Mouse (Mus musculus) left cerebral cortex, adult 18-20 months (tissue): ENCODE measurements around the gene Grcc10. TPM values are rescaled to one million over a fixed set of nuclear protein-coding genes. Genes with fewer than 3 reads are reported as not detected.

ENCODE experiments used
- DNase-seq, 2 experiments: peaks; one replicate each; pipeline ENCODE4 v3.0.0; 2021 to 2022; ENCODE audit warnings: low spot score in 2 of 2, mixed read lengths in 1 of 2
- microRNA-seq, 2 experiments: library from miRNA; unstranded; fragments of <30 nt; microRNA quantifications; one replicate each; pipeline ENCODE4 v1.2.0; 2021
- total RNA-seq, 2 experiments: library from RNA; stranded (reverse); gene quantifications; 2 replicates each; pipeline ENCODE4 v1.2.3; 2021

Grcc10 gene
- total RNA-seq, 2 experiments from 2014 or later: 321 to 335 TPM

DNA sequence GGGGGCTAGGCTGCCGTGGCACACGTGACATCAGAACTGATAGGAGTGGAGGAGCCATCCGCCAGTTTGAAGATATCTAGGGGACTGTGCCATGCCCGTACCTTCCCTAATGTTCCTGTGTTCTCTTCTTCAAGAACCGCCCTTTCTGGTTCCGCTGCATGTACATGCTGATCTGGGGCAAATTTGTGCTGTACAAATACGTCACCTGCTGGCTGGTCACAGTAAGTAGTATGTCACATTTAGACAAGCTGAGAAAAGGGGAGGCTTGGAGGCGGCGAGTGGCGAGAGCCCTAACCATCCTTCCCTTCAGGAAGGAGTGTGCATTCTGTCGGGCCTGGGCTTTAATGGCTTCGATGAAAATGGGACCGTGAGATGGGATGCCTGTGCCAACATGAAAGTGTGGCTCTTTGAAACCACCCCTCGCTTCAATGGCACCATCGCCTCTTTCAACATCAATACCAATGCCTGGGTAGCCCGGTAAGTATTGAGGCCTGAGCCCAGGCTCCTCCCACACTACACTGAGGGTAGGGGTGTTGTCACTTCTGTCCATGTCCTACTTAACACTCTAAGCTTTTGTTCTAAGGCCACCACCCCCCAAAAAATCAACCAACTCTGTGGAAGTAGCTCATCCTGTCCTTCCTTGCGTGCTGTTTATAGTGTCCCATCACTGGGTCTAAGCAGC is 38.9 kb downstream of the Grcc10 start:
- no peak for DNase-seq

- DNase-seq: no peak
Measured at GRCm38 (mm10) chr6:124701338-124701737, 39.8 kb downstream of the Grcc10 start.

DNA sequence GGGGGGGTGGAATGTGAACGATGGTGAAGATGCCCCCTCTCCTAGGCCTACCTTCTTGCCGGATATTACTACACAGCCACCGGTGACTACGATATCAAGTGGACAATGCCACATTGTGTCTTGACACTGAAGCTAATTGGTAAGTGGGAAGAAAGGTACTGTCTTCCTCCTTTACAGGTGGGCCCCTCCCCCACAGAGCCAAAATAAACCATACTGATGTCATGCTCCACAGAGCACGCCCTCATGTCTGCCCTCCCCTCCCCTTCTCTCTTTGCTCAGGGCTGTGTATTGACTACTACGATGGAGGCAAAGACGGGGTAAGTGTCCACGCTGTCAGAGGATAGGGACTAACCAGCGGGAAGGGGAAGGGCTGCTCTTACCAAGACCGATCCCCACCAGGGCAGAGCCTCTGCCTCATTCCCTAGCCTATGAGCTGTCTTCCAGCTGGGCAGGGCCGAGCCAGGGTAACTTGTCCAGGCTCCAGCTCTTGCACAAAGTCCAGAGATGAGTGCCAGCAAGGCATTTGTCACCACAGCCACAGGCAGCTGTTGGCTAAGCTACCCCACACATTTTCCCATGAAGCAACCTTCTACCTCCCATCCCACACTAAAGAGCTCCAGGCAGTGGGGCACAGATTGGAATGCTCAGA is 41.1 kb downstream of the Grcc10 start:
- DNase-seq: peak; percentile 54 to 70

DNA sequence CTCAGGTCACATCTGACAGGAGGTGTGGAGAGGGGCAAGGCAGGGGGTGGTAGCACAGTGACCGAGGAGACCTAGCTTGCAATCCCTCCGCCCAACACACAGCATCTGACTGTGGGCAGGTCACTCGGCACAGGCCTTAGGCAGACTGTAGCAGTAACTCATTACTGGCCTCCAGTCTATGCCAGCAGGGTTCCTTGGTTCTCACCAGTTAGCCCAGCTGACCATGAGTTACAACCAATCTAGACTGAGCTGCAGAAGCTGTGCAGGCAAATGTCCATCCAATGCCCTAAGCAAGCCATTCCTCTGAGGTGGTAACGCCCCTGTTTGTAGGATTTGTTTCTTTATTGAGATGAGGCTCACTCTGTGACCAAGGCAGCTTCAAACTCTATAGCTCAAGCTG is 41.8 kb downstream of the Grcc10 start:
- no peak for DNase-seq

- DNase-seq: no peak
Measured at GRCm38 (mm10) chr6:124698751-124699150, 42.4 kb downstream of the Grcc10 start.

GRCm38 (mm10) chr6:124696441-124697150 is 44.6 kb downstream of the Grcc10 start:
- DNase-seq: no peak

DNA sequence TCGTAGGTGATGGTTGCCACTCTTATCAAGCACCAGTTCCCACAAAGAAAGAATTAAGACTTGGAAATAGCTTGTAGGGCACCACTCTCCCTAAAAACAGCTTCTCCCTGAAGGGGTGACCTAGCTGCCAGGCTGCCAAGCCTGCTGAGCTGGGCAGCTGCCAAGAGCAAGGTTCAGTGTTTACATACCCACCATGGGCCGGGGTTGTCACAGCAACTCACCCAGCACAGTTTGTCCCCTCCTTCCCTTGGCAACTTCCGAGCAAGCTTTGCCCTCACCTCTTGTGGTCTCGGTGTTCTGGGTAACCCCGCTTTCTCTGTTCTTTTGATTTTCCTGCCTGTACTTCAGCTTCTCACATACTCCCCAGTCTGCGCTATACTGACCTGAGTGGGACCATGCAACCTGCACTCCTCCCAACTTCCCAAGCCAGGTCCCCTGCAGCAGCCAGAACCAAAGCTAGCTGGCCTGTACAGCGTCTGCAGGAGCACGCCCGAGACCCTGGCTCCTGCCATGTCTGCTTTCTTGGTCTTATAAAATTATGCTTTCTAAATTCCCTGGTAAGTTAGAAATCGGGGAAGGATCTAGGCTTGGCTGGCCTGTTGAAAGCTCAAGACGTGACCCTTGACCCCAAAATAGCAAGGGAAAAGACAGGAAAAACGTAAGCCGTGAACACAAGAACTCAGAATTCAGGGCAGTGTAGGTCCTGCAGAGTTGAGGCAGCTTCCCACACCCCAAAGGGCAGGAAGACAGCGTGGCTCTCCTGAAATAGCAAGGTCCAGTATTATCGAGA is 46.8 kb downstream of the Grcc10 start:
- peak; percentile 22 to 37 for DNase-seq

- no peak for DNase-seq
Measured at GRCm38 (mm10) chr6:124693243-124693981, 47.8 kb downstream of the Grcc10 start.

GRCm38 (mm10) chr6:124690517-124690916 is 50.7 kb downstream of the Grcc10 start:
- DNase-seq: no peak

Small RNA genes lying within 50 kb of the gene (microRNA-seq; reads per million reads assigned to microRNA genes)
- gene Mir141 (1.5 to 39.5 reads per million in 2 experiments), gene Mir200c (23.1 to 393 reads per million in 2 experiments)

Other genes with a start within 250 kb of the Grcc10 start
- under 1 TPM; 0.19 to 0.42 TPM for gene C1rl, start 248.3 kb downstream of the Grcc10 start, total RNA-seq
- 1 to 10 TPM; 2.2 to 2.9 TPM for gene C1ra, start 229.0 kb downstream of the Grcc10 start, total RNA-seq
- gene C1s1, start 199.0 kb downstream of the Grcc10 start, total RNA-seq: 1 to 10 TPM; 1.5 to 1.8 TPM
- gene C1rb, start 171.1 kb downstream of the Grcc10 start, total RNA-seq: under 1 TPM; 0.30 to 0.44 TPM
- gene C1s2, start 105.3 kb downstream of the Grcc10 start, total RNA-seq: under 1 TPM; 0.14 to 0.28 TPM
- gene Lpcat3, start 78.3 kb downstream of the Grcc10 start, total RNA-seq: 10 to 100 TPM; 20.1 to 20.6 TPM
- 10 to 100 TPM; 45.7 to 49.1 TPM for gene Emg1, start 29.2 kb downstream of the Grcc10 start, total RNA-seq
- gene Phb2, start 29.0 kb downstream of the Grcc10 start, total RNA-seq: 100 to 1,000 TPM; 115 to 117 TPM
- gene Ptpn6, start 2.7 kb downstream of the Grcc10 start, total RNA-seq: 1 to 10 TPM; 2.5 to 5.1 TPM
- 1 to 10 TPM in 1 of 2 experiments, not detected in 1; 1.4 TPM for gene Gm45234, start 14.6 kb upstream of the Grcc10 start, total RNA-seq
- 100 to 1,000 TPM; 158 to 181 TPM for gene Atn1, start 15.2 kb upstream of the Grcc10 start, total RNA-seq
- 1,000 to 10,000 TPM; 1,066 to 1,067 TPM for gene Eno2, start 28.3 kb upstream of the Grcc10 start, total RNA-seq
- gene Lrrc23, start 38.4 kb upstream of the Grcc10 start, total RNA-seq: 1 to 10 TPM; 1.0 to 1.1 TPM
- 1 to 10 TPM; 4.6 to 5.7 TPM for gene Spsb2, start 67.3 kb upstream of the Grcc10 start, total RNA-seq
- 100 to 1,000 TPM; 804 to 847 TPM for gene Tpi1, start 72.9 kb upstream of the Grcc10 start, total RNA-seq
- gene Usp5, start 88.1 kb upstream of the Grcc10 start, total RNA-seq: 100 to 1,000 TPM; 204 to 208 TPM
- gene Cdca3, start 88.2 kb upstream of the Grcc10 start, total RNA-seq: under 1 TPM; 0.23 to 0.42 TPM
- gene Gnb3, start 98.9 kb upstream of the Grcc10 start, total RNA-seq: under 1 TPM in 1 of 2 experiments, not detected in 1; 0.21 TPM
- 10 to 100 TPM; 23.5 to 30.9 TPM for gene P3h3, start 116.4 kb upstream of the Grcc10 start, total RNA-seq
- gene Gpr162, start 122.6 kb upstream of the Grcc10 start, total RNA-seq: 100 to 1,000 TPM; 212 to 232 TPM
- 1 to 10 TPM; 4.2 to 8.6 TPM for gene Cd4, start 146.8 kb upstream of the Grcc10 start, total RNA-seq
- 1 to 10 TPM; 2.6 to 3.2 TPM for gene Lag3, start 170.3 kb upstream of the Grcc10 start, total RNA-seq
- gene Ptms, start 178.7 kb upstream of the Grcc10 start, total RNA-seq: 100 to 1,000 TPM; 895 to 902 TPM
- gene Mlf2, start 190.0 kb upstream of the Grcc10 start, total RNA-seq: 100 to 1,000 TPM; 626 to 639 TPM
- gene Cops7a, start 224.2 kb upstream of the Grcc10 start, total RNA-seq: 100 to 1,000 TPM; 168 TPM